Mouse (Mus musculus): Measurements from ENCODE around the gene Bloc1s1.

Bloc1s1 gene

DNA sequence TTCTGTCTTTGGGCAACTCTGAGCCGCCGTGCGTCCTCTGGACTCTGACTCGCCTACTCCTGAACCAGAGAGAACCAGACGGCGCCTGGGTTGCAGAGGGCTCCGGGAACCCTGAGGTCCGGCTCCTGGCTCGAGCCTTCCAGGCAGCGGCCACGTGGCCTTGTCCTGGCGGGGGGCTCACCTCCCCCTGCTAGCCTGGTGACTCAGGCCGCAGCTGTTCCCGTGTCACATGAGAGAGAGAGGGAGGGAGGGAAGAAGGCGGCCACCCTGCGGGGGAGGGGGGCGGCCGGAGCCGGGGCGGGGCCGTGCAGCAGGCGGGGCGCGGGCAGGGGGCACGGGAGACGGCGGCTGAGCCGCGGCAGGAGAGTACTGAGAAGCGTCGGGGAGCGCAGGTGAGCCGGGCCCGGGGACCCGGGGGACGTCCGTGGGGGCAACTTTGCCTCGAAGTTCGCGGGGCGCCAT is 14.2 kb downstream of the Bloc1s1 start:
- DNase-seq (ENCODE audit: low read depth in 1 of 2, low spot score in 2 of 2) = no peak

DNA sequence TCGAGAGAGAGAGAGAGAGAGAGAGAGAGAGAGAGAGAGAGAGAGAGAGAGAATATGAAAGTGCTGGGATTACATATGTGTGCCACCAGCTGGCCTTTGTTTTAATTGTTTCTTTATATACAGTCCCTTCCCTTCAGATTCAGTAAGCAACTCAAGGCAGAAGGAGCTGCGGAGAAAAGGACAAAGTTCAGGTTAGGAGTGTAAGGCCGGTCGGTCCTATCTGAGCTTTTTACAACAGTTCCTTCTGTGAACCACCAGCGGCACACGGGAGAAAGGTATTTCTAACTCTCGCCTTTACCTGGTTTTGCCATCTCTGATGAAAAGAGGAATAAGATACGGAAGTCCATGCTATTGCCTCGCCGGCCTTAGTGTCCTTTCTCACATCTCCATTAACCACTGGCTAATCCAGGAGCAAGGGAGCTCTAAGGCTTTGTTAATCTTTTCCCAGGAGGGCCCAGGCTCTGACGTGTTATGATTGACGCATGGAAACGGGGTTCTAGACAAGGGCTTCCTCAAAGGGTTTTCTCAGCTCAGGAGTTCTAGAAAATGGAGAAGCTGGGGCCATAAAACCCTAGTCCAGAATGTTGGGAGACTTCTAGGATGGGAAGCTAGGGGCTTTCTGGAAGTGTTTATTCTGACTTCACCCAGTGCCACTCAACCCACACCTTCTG is 14.9 kb downstream of the Bloc1s1 start:
- no peak for DNase-seq (ENCODE audit: low read depth in 1 of 2, low spot score in 2 of 2)

DNA sequence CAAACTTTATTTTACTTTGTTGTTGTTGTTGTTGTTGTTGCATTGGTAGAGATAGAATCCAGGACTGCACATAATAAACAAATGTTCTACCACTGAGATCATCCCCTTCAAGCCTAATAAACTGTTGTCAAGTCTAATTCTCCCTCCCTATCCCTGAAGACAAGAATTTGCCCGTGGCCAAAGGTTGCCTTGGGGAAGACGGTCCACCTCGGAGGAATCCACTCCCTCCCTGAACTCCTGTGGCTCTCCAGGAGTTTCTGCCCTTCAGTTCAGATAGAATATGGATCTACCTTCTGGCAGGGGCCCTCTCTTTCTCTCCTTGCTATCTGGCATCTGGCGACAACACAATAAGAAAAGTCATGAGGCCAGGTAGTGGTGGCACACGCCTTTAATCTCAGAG is 19.0 kb downstream of the Bloc1s1 start:
- DNase-seq (ENCODE audit: low read depth in 1 of 2, low spot score in 2 of 2) = no peak

- no peak for DNase-seq (ENCODE audit: low read depth in 1 of 2, low spot score in 2 of 2)
Observed at GRCm38 (mm10) chr10:128902409-128902988, 21.3 kb downstream of the Bloc1s1 start.

DNA sequence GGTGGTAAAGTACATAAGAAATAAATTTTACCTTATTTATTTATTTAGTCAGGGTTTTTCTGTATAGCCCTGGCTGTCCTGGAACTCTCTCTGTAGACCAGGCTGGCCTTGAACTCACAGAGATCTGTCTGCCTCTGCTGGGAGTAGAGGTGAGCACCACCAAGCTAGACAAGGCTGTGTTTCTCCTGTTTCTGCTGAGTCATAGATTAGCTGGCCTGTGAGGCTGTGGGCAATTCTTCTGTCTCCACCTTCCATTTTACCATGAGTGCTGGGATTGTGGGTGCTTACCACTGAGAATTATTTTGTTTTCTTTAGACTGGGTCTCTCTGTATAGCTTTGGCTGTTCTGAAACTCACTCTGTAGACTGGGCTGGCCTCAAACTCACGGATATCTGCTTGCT is 22.4 kb downstream of the Bloc1s1 start:
- DNase-seq (ENCODE audit: low read depth in 1 of 2, low spot score in 2 of 2) = no peak

- DNase-seq (ENCODE audit: low read depth in 1 of 2, low spot score in 2 of 2) = no peak
Observed at GRCm38 (mm10) chr10:128900698-128901097, 23.1 kb downstream of the Bloc1s1 start, which contains the start of gene Cd63. TSS of gene Cd63 (plus strand) at chr10:128900989.

DNA sequence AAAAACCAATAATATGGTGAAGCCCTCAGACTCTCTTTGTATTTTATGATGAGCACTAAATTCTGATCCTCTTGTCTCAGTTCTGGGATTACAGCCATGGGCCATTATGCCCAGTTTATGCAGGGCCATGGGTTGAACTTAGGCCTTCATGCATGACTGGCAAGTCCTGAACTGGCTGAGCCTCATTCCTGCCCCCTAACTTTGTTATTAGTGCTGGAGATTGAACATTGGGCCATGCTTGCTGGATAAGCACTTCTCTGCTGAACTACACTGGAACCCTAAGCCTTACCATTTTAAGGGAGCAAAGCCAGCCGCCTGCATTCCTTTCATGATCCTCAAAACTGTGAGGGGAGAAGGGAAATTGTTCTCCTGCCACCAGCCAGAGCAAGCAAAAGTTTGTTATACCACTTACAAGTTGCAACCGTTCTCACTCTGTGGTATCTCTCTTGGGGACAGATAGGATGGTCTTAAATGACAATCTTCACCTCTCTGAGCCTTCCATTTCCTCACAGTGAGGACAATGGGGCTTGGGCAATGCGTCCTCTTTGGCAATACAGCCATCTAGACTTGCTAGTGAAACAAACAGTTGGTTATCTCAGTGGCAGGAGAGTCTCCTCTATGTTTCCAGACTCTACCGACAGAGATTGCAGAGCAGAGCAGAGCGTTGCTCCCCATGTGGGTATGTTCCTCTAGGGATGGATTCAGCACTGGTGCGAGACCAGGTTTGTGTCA is 23.9 kb downstream of the Bloc1s1 start:
- no peak for DNase-seq (ENCODE audit: low read depth in 1 of 2, low spot score in 2 of 2)

GRCm38 (mm10) chr10:128897501-128897900 is 26.3 kb downstream of the Bloc1s1 start:
- DNase-seq (ENCODE audit: low read depth in 1 of 2, low spot score in 2 of 2) = no peak

GRCm38 (mm10) chr10:128896807-128897206 is 27.0 kb downstream of the Bloc1s1 start:
- DNase-seq (ENCODE audit: low read depth in 1 of 2, low spot score in 2 of 2) = no peak

DNA sequence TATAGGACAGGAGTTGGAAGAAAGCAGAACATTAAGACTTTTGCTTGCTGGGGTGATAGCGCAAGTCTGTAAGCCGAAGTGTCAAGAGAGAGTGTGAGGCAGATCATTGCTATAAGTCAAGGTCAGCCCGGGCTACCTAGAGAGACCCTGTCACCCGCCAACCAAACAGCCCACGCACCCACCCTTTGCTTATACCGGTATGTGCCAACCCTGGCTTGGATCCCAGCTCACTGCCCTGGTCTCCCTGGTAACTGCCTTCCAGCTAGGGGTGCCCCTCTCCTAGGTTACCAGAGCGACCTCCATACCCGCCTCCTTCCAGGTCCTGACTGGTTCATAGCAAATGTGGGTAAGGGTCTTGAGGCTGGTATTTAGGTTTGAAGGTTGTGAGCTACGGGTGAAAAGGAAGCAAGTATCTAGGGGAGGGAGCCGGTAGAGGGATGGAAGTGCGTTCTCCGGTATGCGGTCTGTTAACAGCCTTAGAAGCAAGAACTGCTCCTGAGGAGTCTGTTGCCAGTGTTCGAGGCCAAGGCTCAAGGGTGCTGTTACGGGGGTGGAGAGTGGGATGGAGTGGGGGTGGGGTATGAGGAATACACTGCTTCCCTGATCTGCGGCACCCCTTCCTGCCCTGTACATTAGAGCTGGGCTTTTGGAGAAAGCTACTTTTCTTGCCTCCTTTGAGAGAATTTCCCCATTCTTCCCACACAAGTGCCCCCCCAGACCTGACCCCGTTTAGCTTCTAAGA is 27.7 kb downstream of the Bloc1s1 start:
- no peak for DNase-seq (ENCODE audit: low read depth in 1 of 2, low spot score in 2 of 2)

- peak; percentile 27 to 46 for DNase-seq (ENCODE audit: low read depth in 1 of 2, low spot score in 2 of 2)
Observed at GRCm38 (mm10) chr10:128895437-128895836, 28.4 kb downstream of the Bloc1s1 start.

DNA sequence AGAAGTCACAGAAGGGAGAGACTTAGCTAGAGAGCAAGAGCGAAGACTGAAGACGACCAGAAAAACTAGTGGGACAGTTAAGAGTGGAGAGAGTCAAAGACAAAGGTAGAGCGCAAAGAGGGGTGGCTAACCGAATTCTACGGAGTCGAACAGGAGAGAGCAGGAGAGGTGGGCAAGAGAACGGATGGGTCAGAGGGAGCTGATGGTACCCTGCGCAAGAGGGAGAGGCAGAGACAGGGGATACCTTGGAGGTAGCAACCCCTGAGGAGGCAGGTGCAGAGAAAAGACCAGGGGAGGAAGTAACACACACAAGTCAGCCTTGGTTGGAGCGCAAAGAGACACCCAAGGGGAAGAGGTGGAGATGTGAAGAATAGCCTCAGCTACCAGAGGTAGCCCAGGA is 31.6 kb downstream of the Bloc1s1 start:
- DNase-seq (ENCODE audit: low read depth in 1 of 2, low spot score in 2 of 2) = no peak

GRCm38 (mm10) chr10:128891296-128892094 is 32.3 kb downstream of the Bloc1s1 start, which contains the start of gene Gdf11:
TSS of gene Gdf11 (minus strand) at chr10:128891718.
- DNase-seq (ENCODE audit: low read depth in 1 of 2, low spot score in 2 of 2) = no peak

- no peak for DNase-seq (ENCODE audit: low read depth in 1 of 2, low spot score in 2 of 2)
Observed at GRCm38 (mm10) chr10:128890383-128891295, 33.2 kb downstream of the Bloc1s1 start.

GRCm38 (mm10) chr10:128889846-128890245 is 34.0 kb downstream of the Bloc1s1 start:
- no peak for DNase-seq (ENCODE audit: low read depth in 1 of 2, low spot score in 2 of 2)

DNA sequence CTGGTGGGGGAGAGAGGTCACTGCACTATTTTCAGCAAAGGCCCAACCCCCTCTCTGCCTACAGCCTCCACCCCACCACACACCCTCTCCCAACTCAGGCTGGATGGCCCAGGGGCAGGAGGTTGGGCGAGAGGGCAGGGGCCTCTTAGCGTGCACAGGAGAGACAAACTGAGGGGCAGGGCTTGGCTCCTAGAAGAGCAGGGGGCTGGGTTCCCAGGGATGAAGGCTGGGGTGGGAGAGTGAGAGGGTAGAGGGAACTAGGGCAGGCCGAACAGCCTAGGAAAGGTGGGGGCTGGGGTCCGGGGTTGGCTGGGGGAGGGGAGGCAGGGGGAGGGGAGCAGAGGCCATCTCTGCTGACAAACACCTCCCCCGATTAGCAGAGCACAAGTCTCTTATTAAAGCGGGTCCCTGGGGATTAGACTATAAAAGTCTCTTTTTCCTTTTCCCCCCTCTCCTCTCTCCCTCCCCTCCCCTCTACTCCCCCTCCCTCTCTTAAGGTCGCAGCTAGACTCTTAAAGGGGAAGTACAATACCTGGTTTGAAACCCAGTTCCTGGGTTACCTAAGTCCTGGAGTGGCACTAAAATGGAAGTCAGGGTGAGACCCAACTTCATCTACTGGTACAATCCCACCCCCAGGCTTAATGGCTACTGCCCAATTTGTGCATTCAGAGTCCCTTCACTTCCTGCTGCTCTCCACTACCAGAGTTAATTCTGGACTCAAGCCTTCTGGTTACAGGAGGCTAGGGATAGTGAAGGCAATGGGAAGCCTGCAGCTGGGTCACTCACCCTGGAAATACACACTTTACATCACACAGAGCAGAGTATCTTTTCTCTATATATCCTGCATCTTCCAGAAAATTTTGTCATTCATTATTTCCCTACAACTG is 34.7 kb downstream of the Bloc1s1 start:
- DNase-seq (ENCODE audit: low read depth in 1 of 2, low spot score in 2 of 2) = no peak

DNA sequence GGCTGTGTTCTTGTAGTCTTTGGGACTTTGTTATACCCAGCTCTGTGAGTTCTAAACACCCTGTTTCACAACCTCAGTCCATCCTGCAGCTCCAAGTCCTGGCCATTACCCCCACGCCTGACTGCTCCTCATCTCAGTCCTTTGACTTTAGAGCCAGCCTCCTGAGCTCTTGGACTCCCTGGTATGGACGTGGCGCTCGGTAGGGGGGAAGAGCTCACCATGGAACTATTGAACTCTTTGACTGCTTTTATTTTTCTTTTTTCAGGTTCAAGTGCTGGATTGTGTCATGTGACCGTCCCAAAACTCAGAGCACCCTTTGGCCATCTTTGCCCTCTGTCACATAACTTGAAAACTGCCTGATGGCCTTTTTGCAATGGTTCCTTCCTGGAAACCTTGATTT is 41.8 kb downstream of the Bloc1s1 start:
- no peak for DNase-seq (ENCODE audit: low read depth in 1 of 2, low spot score in 2 of 2)

DNA sequence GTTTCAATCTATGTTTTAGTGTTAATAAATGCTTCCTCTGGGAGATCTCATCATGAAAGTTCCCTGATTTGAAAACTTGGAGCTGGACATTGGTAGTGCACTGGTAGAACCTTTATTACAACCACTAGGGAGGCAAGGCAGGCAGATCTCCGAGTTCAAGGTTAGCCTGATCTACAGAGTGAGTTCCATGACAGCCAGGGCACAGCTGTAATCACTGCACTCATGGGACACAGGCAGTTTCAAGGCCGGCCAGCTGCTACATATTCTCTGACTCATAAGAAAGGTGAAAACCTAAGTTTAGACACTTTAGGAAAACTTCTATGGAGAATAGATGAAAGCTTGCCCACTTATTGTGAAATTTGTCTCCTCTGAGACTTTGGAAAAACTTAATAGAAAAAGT is 45.0 kb downstream of the Bloc1s1 start:
- no peak for DNase-seq (ENCODE audit: low read depth in 1 of 2, low spot score in 2 of 2)

- no peak for DNase-seq (ENCODE audit: low read depth in 1 of 2, low spot score in 2 of 2)
Observed at GRCm38 (mm10) chr10:128878291-128878690, 45.5 kb downstream of the Bloc1s1 start.
